Mouse (Mus musculus) yolk sac, embryonic 10.5 days (tissue): ENCODE data around the gene Brms1.
"Not testable (repeated sequence)": the region's sequence is repeated elsewhere in the genome, so short reads cannot be mapped to it uniquely, and the experiment has no call there.

ENCODE experiments used
- DNase-seq: peaks from one replicate; pipeline ENCODE4 v3.0.0-alpha.2; 2017; ENCODE audit warnings: low spot score

Brms1 gene

GRCm38 (mm10) chr19:5040862-5041523, at the start of gene Brms1:
Gene Brms1 (plus strand): TSS chr19:5041354.
- DNase-seq = peak; percentile 94

DNA sequence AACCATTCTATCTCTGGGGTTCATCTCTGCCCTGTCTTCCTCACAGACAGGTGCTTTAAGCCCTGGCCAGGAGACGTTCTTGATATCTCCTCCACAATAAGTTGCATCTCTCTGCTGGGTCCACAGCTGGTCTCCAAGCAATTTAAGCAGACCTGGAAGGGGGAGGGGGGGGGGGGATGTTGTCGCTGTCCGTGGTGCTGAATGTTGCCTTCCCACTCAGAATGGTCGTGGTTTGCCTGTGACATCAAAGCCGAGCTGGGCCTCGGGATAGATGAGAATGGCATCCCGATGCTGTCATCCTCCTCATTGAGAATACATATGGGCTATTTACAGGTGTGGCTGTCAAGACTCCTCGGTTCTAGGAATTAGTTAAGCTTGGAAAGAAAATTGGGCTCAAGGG, 48.8 kb upstream of the Brms1 start:
- no peak for DNase-seq

DNA sequence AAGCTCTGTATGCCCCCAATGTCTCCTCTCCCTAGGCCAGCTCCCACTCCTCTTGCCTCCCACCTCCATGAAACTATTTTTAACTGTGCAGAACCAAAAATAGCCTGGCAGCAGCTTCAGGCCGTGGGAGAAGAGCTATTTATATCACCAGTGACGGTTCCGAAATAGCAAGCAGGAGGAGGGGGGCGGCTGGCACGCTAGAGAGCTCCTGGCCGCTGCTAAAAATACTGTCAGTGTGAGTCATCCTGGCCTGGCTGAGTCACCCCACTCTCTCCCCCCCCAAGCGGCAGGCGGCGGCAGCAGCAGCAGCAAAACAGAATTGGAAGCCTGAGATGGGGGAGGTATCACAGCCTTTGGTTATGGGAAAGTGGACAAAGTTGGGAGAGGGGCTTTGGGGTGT, 48.2 kb upstream of the Brms1 start:
- DNase-seq = no peak

GRCm38 (mm10) chr19:4994043-4994442, 47.1 kb upstream of the Brms1 start:
- DNase-seq = no peak

DNA sequence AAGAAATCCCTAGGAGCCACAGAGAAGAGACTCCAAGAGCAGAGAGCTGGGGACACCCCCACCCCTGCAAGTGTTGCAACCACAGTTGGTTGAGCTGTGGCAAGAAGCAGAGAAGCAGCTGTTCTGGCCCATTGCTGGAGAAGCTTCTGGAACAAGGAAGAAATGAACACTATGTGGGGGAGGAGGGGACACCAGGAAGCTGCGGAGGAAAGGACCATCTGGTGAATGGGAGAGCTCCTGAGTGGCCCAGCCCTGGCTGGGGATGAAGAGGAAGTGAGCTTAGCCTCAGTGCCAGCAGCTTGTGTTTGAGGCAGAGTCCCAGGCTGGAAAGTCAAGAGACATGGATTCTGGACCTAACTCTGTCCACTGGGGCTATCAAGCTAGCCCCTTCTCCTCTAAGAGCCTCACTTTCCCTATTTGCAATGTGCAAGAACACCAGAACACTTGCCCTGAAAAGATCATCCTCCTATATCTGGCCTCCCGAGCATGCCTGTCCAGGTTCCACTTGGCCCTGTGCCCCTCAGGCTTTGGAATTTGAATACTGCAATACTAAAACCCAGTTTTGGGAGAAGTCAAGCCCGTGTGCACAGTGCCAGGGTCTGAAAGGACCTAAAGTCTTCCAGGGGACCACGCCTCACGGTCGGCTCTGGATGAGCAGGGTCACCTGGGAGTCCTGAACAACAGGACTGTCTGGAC, 41.6 kb upstream of the Brms1 start:
- no peak for DNase-seq

DNA sequence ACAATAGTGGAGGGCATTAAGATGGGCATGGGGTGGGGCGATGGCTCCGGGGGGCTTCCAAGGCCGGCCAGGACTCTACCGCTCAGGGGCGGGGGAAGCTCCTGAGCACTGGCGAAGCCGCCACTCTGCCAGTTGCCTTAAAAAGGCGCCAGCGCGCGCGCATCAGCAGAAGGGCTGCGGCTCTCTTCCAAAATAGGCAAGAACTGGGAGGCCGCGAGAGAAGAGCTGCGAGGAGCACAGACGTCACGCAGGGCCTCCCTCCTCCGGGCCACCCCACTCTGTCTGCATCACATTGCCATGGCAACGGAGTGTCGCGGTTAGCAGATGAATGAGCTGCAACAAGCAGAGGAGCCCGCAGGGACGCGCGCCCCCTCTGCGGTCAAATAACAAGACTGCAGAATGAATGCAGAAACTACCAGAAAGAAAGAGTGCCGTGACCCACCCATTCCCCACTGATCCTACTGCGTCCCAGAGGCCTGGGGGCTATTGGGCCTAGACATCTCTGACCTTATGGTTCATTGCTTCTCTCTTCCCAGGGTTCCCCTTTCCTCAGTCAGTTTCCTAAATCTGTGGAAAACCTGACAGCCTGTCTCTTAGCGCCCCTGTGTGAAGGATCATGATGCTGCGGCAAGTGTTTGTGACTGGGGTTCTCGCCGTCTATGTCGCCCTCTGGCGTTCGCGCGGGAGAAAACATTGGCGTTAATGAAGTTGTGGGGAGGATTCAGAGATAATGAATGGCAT, 39.3 kb upstream of the Brms1 start:
- DNase-seq = peak; percentile 64

DNA sequence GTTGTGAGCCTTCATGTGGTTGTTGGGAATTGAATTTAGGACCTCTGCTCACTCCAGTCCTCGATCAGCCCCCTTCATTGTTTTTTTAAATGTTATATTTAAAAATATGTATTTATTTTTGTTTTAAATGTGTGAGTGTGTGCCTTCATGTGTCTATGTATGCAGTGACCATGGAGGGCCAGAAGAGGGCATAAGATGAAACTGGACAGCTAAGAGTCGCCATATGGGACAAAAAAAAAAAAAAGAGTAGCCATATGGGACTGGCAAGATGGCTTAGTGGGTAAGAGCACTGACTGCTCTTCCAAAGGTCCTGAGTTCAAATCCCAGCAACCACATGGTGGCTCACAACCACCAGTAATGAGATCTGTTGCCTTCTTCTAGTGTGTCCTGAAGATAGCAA, 37.5 kb upstream of the Brms1 start:
- DNase-seq = not testable (repeated sequence)

DNA sequence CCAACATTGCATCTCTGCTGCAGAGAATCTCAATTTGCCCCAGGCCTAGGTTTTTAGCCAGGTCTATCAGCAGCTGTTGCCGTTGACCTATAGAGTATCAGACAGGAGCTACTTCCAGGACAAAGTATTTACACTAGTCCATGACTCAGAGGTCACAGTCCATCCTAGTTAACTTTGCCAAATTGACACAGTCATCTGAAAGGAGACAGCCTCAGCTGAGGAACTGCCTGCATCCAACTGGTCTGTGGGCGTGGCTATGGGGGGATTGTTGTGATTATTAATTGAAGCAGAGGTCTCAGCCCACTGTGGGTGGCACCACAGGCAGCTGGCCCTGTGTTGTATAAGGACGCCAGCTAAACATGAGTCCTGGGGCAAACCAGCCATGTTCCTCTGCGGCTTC, 36.2 kb upstream of the Brms1 start:
- peak; percentile 66 for DNase-seq

- no peak for DNase-seq
These were observed 28.0 kb upstream of the Brms1 start for GRCm38 (mm10) chr19:5013138-5013537.

DNA sequence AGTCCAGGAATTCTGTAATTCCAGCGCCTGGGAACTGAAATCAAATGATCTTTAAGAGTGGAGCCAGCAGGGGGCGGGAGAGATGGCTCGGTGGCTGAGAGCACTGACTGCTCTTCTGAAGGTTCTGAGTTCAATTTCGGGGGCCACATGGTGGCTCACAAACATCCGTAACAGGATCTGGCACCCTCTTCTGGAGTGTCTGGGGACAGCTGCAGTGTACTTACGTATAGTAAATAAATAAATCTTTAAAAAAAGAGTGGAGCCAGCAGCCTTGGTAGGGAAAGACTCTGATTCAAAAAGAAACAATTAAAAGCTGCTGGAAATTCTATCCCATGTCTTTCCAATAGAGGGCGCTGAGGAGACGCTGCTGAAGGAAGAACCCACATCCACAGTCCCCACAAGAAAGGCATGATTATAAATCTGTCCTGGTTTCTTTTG, 26.2 kb upstream of the Brms1 start:
- peak; percentile 15 for DNase-seq

- peak; percentile 50 for DNase-seq
These were observed 24.9 kb upstream of the Brms1 start for GRCm38 (mm10) chr19:5016221-5016742.

- peak; percentile 66 for DNase-seq
These were observed 24.4 kb upstream of the Brms1 start for GRCm38 (mm10) chr19:5016782-5017181.

- no peak for DNase-seq
These were observed 23.5 kb upstream of the Brms1 start for GRCm38 (mm10) chr19:5017611-5018010.

- DNase-seq = no peak
These were observed 23.0 kb upstream of the Brms1 start for GRCm38 (mm10) chr19:5018191-5018590.

DNA sequence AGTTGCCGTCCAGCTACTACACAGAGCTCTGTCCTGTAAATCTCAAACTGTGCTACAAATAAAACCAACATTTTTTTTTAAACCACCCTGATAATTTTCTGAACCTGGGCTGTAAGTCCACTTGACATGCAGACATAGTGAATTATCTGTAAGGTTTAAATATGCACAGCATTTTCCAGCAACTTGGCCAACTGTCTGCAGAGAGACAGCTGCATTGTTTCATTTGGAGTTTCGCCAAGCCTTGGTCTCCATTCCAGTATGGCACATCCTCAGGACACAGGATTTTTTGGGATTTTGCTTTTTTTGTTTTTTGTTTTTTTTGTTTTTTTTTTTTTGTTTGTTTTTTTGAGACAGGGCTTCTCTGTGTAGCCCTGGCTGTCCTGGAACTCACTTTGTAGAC, 19.7 kb upstream of the Brms1 start:
- no peak for DNase-seq

- peak; percentile 96 for DNase-seq
These were observed 17.3 kb upstream of the Brms1 start, which contains the start of gene Slc29a2 for GRCm38 (mm10) chr19:5023621-5024479. Gene Slc29a2 (plus strand): TSS chr19:5023860.

- DNase-seq = no peak
These were observed 15.0 kb upstream of the Brms1 start for GRCm38 (mm10) chr19:5026111-5026510.

GRCm38 (mm10) chr19:5032686-5033085, 8.5 kb upstream of the Brms1 start:
- no peak for DNase-seq

GRCm38 (mm10) chr19:5036577-5036976, 4.6 kb upstream of the Brms1 start:
- no peak for DNase-seq

DNA sequence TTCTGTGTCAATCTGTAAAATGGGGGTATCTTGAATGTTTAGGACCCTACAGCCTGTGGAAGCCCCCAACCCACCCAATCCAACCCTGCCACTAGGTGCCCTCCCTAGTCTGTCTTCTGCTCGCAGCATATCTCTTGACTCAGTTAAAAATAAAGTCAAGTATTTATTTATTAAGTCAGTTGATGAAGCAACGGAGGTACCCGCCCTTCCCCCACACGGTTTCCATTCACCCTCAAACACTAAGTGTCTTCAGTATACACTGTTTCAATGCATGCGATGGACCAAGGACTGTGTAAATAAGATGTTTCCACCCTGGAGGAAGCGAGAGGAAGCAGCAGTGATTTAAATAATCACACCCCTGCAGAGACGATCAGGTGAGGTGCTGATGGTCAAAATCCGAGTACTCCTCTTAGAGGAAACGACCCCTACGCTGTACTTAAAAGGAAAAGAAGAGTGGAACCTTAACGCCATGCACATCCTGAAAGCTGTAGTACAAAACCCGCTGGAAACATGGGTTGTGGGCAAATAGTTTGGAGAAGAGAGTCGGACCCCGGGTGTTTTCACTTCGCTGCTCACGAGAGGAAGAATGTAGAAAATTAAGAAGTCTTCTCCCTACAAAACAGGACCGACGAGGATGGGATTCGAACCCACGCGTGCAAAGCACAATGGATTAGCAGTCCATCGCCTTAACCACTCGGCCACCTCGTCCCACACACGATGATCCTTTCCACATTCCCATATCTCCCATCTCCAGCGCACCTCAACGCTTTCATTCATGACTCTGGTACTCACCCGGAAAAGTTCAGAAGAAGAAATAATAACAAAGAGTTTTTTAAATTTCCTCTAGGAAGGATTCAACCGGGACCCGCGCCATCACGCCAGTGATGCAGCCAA, 3.2 kb upstream of the Brms1 start:
- peak; percentile 88 for DNase-seq

- peak; percentile 92 for DNase-seq
These were observed 2.4 kb upstream of the Brms1 start, which contains the start of the genes B4gat1 and AC124502.3 for GRCm38 (mm10) chr19:5038709-5039156. Gene B4gat1 (plus strand): TSS chr19:5038826. Gene AC124502.3 (plus strand): TSS chr19:5038891.
